ENCODE assay signal across 29 mouse cellular contexts in genomic region chr6:17258911-17259310, GRCm38 (mm10). TPM values are rescaled to one million over a fixed set of nuclear protein-coding genes. Genes with fewer than 3 reads are reported as not detected.
DNase-seq lines count a peak whose midpoint lies in the region; ATAC-seq and TF ChIP-seq lines count a peak whose summit lies in the region.
"Had no signal": no experiment of that assay in that cellular context is flagged by ENCODE, and none has a peak within 500 bp of the region (broad histone marks: within the 10 kb centered on the region; RNA-seq: fewer than 3 reads in every experiment).

No protein-coding gene starts in this region.

- H3K27ac ChIP-seq in lung, embryonic 14.5 days (ENCODE audit: low read depth), result no peak overlapping the region
- peak overlapping the region; percentile 18; the same call in 1 of the 2 replicates for H3K27ac ChIP-seq in stomach, embryonic 16.5 days (ENCODE audit: low read length)
- H3K27ac ChIP-seq: embryonic facial prominence, embryonic 12.5 days; embryonic facial prominence, embryonic 15.5 days; forebrain, embryonic 10.5 days; forebrain, embryonic 13.5 days; heart, adult 2 months; heart, embryonic 10.5 days; heart, embryonic 13.5 days; hindbrain, embryonic 14.5 days; hindbrain, postnatal 0 days had no signal

- 63% methylated on average over 1 of the region's 1 CpGs for WGBS in lung, embryonic 14.5 days
- 79% methylated on average over 1 of the region's 1 CpGs for WGBS in stomach, embryonic 16.5 days

- H3K36me3 ChIP-seq in lung, embryonic 14.5 days (ENCODE audit: insufficient read depth), result no peaks in the 10 kb centered on the region
- no peaks in the 10 kb centered on the region for H3K36me3 ChIP-seq in stomach, embryonic 16.5 days (ENCODE audit: control insufficient read depth, insufficient read depth, low read length)
- H3K36me3 ChIP-seq: embryonic facial prominence, embryonic 12.5 days; embryonic facial prominence, embryonic 15.5 days; forebrain, embryonic 10.5 days; heart, embryonic 10.5 days; heart, embryonic 13.5 days had no signal

- no peak overlapping the region for H3K4me3 ChIP-seq in lung, embryonic 14.5 days (ENCODE audit: low read depth, low read length)
- H3K4me3 ChIP-seq in stomach, embryonic 16.5 days (replicated peaks; ENCODE audit: low read length), result no peak overlapping the region
- H3K4me3 ChIP-seq: embryonic facial prominence, embryonic 12.5 days; embryonic facial prominence, embryonic 15.5 days; erythroblast, embryonic 14.5 days; forebrain, embryonic 10.5 days; forebrain, embryonic 13.5 days; heart, adult 2 months; heart, embryonic 10.5 days; heart, embryonic 13.5 days had no signal

- no peak overlapping the region for H3K9ac ChIP-seq in lung, embryonic 14.5 days
- no peak overlapping the region for H3K9ac ChIP-seq in stomach, embryonic 16.5 days (ENCODE audit: low read length)
- H3K9ac ChIP-seq: embryonic facial prominence, embryonic 12.5 days; embryonic facial prominence, embryonic 15.5 days; forebrain, embryonic 13.5 days; heart, embryonic 13.5 days; hindbrain, embryonic 14.5 days had no signal

- H3K4me1 ChIP-seq in lung, embryonic 14.5 days (ENCODE audit: insufficient read depth), result no peaks in the 10 kb centered on the region
- peaks cover 9% of the 10 kb centered on the region; the same call in 1 of the 2 replicates for H3K4me1 ChIP-seq in stomach, embryonic 16.5 days (ENCODE audit: control insufficient read depth, insufficient read depth, low read length)
- H3K4me1 ChIP-seq: embryonic facial prominence, embryonic 12.5 days; forebrain, embryonic 10.5 days; forebrain, embryonic 13.5 days; heart, embryonic 10.5 days; heart, embryonic 13.5 days had no signal

- peak; percentile 21 for DNase-seq in lung, embryonic 14.5 days
- no peak for DNase-seq in lung, postnatal 25 days (ENCODE audit: low spot score)
- DNase-seq in 3134 (ENCODE audit: extremely low read depth, insufficient read length, low spot score), result peak; percentile 36
- peak; percentile 79 for DNase-seq in NIH3T3 (ENCODE audit: low read depth)
- DNase-seq in kidney, adult 9 months, result no peak
- DNase-seq: adrenal gland, adult 2 months; adrenal gland, postnatal 14 days; cerebellum, adult 11-12 months; cerebellum, adult 8-10 months; cerebellum, postnatal 14 days; gastrocnemius, postnatal 10 days; gastrocnemius, postnatal 36 days; heart, adult 2 months; heart, postnatal 14 days; heart, postnatal 4 days had no signal

- no peak for TF ChIP-seq CTCF in lung, embryonic 14.5 days (IDR thresholded peaks at IDR 0.05; ENCODE audit: low read depth)

- no peaks in the 10 kb centered on the region for H3K27me3 ChIP-seq in lung, embryonic 14.5 days (ENCODE audit: insufficient read depth, low read length)
- no peaks in the 10 kb centered on the region for H3K27me3 ChIP-seq in stomach, embryonic 16.5 days (ENCODE audit: control insufficient read depth, insufficient read depth, low read length)
- H3K27me3 ChIP-seq: embryonic facial prominence, embryonic 12.5 days; embryonic facial prominence, embryonic 15.5 days; forebrain, embryonic 13.5 days; heart, embryonic 13.5 days; Patski had no signal

- no peak overlapping the region for H3K4me2 ChIP-seq in lung, embryonic 14.5 days
- H3K4me2 ChIP-seq in stomach, embryonic 16.5 days (ENCODE audit: low read depth, low read length), result no peak overlapping the region
- H3K4me2 ChIP-seq: embryonic facial prominence, embryonic 12.5 days; embryonic facial prominence, embryonic 15.5 days; forebrain, embryonic 13.5 days; heart, embryonic 13.5 days; hindbrain, embryonic 14.5 days had no signal

- no peaks in the 10 kb centered on the region for H3K9me3 ChIP-seq in lung, embryonic 14.5 days (ENCODE audit: low read depth, low read length)
- no peaks in the 10 kb centered on the region for H3K9me3 ChIP-seq in stomach, embryonic 16.5 days (replicated peaks; ENCODE audit: control insufficient read depth, low read length)
- H3K9me3 ChIP-seq: embryonic facial prominence, embryonic 12.5 days; embryonic facial prominence, embryonic 15.5 days; forebrain, embryonic 10.5 days; forebrain, embryonic 13.5 days; heart, embryonic 10.5 days; heart, embryonic 13.5 days had no signal

- no peak for ATAC-seq in lung, embryonic 14.5 days (ENCODE audit: insufficient read depth)
- ATAC-seq in stomach, embryonic 16.5 days (ENCODE audit: insufficient read depth, low FRiP score), result no peak
- ATAC-seq in activated CD4-positive, CD25-positive, alpha-beta regulatory T cell, adult 4 months, result no peak
- ATAC-seq: forebrain, embryonic 13.5 days; forebrain, embryonic 16.5 days; hindbrain, postnatal 0 days; inflammation-experienced regulatory T-cells, adult 6 months; Patski had no signal

RNA-seq across cellular contexts. Expression of gene Cav2, which starts 22.1 kb away (rescaled TPM):
- 52.1 and 55.8 TPM in 2 replicates for polyA plus RNA-seq in lung, embryonic 14.5 days (2014; fragmentation: Nextera tagmentation; extraction: Ambion mirVana)
- polyA plus RNA-seq in stomach, embryonic 16.5 days (2015; fragmentation: Nextera tagmentation; extraction: Ambion mirVana), result 70.4 and 71.9 TPM in 2 replicates
- polyA plus RNA-seq in activated CD4-positive, CD25-positive, alpha-beta regulatory T cell, adult 4 months (2017; shearing (Covaris generic)), result 1 to 10 TPM in 1 of 2 experiments, under 1 TPM in 1; 0.94 to 1.9 TPM
- polyA plus RNA-seq: erythroblast, embryonic 14.5 days had no signal

RNA-seq across cellular contexts. Expression of gene Cav1, which starts 47.2 kb away (rescaled TPM):
- 300 and 367 TPM in 2 replicates for polyA plus RNA-seq in lung, embryonic 14.5 days (2014; fragmentation: Nextera tagmentation; extraction: Ambion mirVana)
- 433 and 475 TPM in 2 replicates for polyA plus RNA-seq in stomach, embryonic 16.5 days (2015; fragmentation: Nextera tagmentation; extraction: Ambion mirVana)
- not detected for polyA plus RNA-seq in activated CD4-positive, CD25-positive, alpha-beta regulatory T cell, adult 4 months (2017; shearing (Covaris generic))
- polyA plus RNA-seq: erythroblast, embryonic 14.5 days; inflammation-experienced regulatory T-cells, adult 6 months had no signal

Comparison
In these comparisons a context has a peak if more than half of its experiments do, and no peak if none do; other contexts are left out.
1. DNase-seq: peak in lung, embryonic 14.5 days (single experiment), 3134 (single experiment) and NIH3T3 (single experiment); none in lung, postnatal 25 days (single experiment) and kidney, adult 9 months (single experiment).
2. RNA of gene Cav2, which starts 22.1 kb away (polyA plus RNA-seq): 70.4 to 71.9 TPM in stomach, embryonic 16.5 days and 52.1 to 55.8 TPM in lung, embryonic 14.5 days; 0.94 to 1.9 TPM in activated CD4-positive, CD25-positive, alpha-beta regulatory T cell, adult 4 months; every median in the first group is over 10 times any median in the second.
3. RNA of gene Cav1, which starts 47.2 kb away (polyA plus RNA-seq): 433 to 475 TPM in stomach, embryonic 16.5 days and 300 to 367 TPM in lung, embryonic 14.5 days; not detected in activated CD4-positive, CD25-positive, alpha-beta regulatory T cell, adult 4 months; every median in the first group is over 100 times any median in the second.